Mouse (Mus musculus) naive thymus-derived CD4-positive, alpha-beta T cell, adult 5 months (primary cell): ENCODE measurements around the gene Kctd14. TPM values are rescaled to one million over a fixed set of nuclear protein-coding genes. Genes with fewer than 3 reads are reported as not detected.

ENCODE experiments used
- polyA plus RNA-seq: library from polyadenylated mRNA; unstranded; fragments of 100-300 nt; shearing (Covaris generic); gene quantifications from one replicate; pipeline ENCODE4 v1.2.1, GENCODE M21; 2017

The Kctd14 gene
- polyA plus RNA-seq: not detected

DNA sequence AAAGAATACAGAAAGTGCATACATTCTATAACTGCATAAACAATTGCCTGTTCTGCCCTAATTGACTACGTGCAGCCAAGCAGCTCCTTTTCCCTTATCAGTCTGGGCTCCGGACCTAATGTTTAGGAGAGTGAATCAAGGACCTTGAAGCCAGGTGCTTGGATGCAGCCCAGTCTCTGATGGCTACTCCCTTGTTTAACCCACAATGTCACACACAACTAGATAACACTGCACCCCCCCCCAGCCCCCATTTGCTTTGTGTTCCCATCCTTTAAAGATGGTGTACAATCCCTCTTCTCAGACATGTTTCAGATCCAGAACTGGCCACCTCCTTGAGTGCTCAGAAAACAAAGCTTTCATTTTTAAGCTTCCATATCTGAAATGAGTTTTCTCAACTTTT is at the start of gene Kctd14:
Gene Kctd14 (plus strand): TSS at position 301 of the 400 bp plus-strand sequence.

GRCm38 (mm10) chr7:97416906-97417777 is 34.0 kb upstream of the Kctd14 start, which contains the start of gene Thrsp:
Gene Thrsp (minus strand): TSS chr7:97417730.

GRCm38 (mm10) chr7:97480821-97481339 is 29.8 kb downstream of the Kctd14 start, which contains the start of gene Ints4:
Gene Ints4 (plus strand): TSS chr7:97480956.

Other genes starting within 250 kb of the Kctd14 start
- 2.9 TPM for gene Usp35, start 119.3 kb upstream of the Kctd14 start, polyA plus RNA-seq
- 0.27 TPM for gene Kctd21, start 119.0 kb upstream of the Kctd14 start, polyA plus RNA-seq
- 8.0 TPM for gene Alg8, start 79.7 kb upstream of the Kctd14 start, polyA plus RNA-seq
- gene Ndufc2, start 51.3 kb upstream of the Kctd14 start, polyA plus RNA-seq: 76.4 TPM
- gene Thrsp, start 33.6 kb upstream of the Kctd14 start, polyA plus RNA-seq: not detected
- gene Ints4, start 29.6 kb downstream of the Kctd14 start, polyA plus RNA-seq: 35.2 TPM
- 20.8 TPM for gene Aamdc, start 128.2 kb downstream of the Kctd14 start, polyA plus RNA-seq
- gene Rsf1, start 128.6 kb downstream of the Kctd14 start, polyA plus RNA-seq: 67.5 TPM
- 90.7 TPM for gene Clns1a, start 245.3 kb downstream of the Kctd14 start, polyA plus RNA-seq